Mouse (Mus musculus): ENCODE results near the gene Pak2.

Pak2 gene

GRCm38 (mm10) chr16:32078991-32079511, at the start of gene Pak2:
Gene Pak2 (minus strand): TSS chr16:32079342.
- in situ Hi-C loops (cut with MboI, MseI): loop anchor here (10.0 kb wide), 1 partner anchor 414 kb away; the partner anchor contains the start of gene Dlg1

DNA sequence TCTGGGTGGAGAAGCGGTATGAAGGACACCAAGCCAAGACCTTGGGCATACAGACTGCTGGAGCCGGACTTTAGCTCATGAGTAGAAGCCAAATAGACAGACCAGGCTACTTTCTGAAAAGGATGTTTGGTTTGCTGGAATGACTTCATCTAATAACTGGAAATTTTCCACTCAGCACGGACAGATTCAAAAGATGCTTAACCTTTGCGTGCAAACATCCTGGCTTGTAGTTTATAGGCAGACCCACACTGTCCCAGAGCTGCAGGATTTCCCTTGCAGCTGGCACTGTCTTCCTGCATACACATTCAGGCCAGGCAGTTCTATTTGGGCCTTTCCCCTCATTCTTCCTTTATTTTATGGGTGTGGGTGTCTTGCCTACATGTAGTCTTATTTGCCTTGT, 47.9 kb upstream of the Pak2 start:
- in situ Hi-C loops (cut with MboI, MseI): loop anchor here (5.0 kb wide), 1 partner anchor 40 kb away; the partner anchor contains the start of gene Nrros

GRCm38 (mm10) chr16:32125364-32125763, 46.2 kb upstream of the Pak2 start:
- in situ Hi-C loops (cut with MboI, MseI): loop anchor here (5.0 kb wide), 1 partner anchor 42 kb away; the partner anchor contains the start of gene Nrros

DNA sequence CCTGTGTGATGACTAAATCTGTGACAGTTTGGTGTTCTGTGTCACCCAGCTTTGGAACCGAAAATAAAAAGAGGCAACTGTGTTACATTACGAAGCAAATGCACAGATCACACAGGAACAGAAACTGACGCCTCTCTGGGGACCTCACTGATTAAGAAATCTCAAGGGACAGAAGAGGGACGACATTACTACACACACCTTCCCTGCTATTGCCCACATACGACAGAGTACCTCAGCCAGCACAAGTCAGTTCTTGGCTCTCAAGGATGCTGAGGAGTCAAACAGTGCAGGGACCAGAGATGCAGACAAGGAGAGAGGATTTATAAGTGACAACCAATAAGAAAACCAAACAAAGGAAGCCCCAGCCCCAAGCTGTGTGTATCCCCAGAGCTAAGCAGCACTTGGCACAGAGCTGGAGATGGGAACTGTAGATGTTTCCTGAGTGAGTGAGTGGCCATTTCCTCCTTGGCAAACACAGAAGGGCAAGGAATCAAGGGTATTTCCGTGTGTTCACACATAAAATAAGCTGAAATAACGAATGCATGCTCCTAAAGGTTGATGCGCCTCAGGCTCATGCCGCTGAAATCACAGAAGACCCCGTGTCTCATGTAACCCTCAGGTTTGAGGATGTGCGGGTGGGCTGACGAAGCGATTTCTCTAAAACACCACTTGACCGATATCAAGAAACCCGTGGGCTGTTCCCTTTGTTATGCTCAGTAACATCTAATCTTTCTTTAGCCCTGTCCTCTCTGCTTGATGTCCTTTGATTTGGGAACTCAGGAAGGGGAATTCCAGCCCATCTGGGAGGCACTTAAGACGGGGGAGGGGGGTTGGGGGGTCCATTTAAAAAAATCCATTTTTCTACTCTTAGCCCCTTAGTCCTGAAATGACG, 45.5 kb upstream of the Pak2 start:
- in situ Hi-C loops (cut with MboI, MseI): loop anchor here (5.0 kb wide), 1 partner anchor 43 kb away; the partner anchor contains the start of gene Nrros

DNA sequence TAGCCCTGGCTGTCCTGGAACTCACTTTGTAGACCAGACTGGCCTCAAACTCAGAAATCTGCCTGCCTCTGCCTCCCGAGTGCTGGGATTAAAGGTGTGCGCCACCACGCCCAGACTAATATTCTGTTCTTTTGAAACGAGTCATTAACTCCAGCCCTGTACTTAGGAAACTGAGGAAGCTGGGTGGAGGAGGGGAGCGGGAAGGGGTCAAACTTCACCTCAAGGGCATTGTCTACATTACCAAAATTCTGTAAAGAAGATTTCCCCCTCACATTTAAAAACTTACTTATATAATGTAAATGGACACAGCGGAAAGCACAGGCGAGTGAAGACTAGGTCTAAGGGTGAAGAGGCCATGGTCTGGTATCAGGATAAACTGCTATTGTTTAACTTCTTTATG, 44.9 kb upstream of the Pak2 start:
- in situ Hi-C loops (cut with MboI, MseI): no loop called here

DNA sequence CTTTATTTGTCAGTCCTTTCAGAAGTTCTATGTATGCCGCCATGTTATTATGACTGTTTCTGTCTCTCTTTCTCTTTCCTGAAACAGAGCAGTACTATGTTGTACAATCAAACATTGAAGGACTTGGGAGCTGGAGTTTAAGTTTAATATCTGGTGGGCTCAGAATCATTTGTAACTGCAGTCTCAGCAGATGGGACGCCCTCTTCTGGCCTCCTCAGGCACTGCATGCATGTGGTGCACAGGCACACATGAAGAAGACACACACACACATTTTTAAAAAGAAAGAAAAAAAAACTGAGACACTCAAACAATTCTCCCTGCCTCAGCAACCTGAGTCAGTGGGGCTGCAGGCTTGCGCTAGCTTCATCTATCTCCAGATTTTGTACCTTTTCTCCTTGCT, 41.3 kb upstream of the Pak2 start:
- in situ Hi-C loops (cut with MboI, MseI): no loop called here

- in situ Hi-C loops (cut with MboI, MseI): no loop called here
Observed at GRCm38 (mm10) chr16:32116186-32116585, 37.0 kb upstream of the Pak2 start.

- in situ Hi-C loops (cut with MboI, MseI): no loop called here
Observed at GRCm38 (mm10) chr16:32115781-32116180, 36.6 kb upstream of the Pak2 start.

- in situ Hi-C loops (cut with MboI, MseI): loop anchor here (5.0 kb wide), 1 partner anchor 87 kb away; no protein-coding TSS in a partner anchor
Observed at GRCm38 (mm10) chr16:32114968-32115695, 36.0 kb upstream of the Pak2 start.

DNA sequence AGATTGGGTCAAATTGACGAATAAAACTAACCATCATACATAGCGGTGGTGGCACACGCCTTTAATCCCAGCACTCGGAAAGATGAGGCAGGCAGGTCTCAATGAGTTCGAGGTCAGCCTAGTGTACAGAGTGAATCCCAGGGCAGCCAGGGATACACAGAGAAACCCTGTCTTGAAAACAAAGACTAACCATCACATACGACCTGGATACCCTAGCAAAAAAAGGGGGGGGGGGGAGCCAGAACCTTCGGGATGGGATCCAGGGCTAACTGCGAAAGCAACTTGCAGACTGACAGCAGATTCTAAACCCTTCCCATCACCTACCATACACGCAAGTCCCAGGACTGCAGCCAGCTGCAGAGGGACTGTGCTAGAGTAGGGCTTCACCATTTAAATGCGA, 35.3 kb upstream of the Pak2 start:
- in situ Hi-C loops (cut with MboI, MseI): loop anchor here (5.0 kb wide), 1 partner anchor 88 kb away; no protein-coding TSS in a partner anchor

GRCm38 (mm10) chr16:32113541-32114218, 34.5 kb upstream of the Pak2 start:
- in situ Hi-C loops (cut with MboI, MseI): loop anchor here (5.0 kb wide), 1 partner anchor 89 kb away; no protein-coding TSS in a partner anchor

GRCm38 (mm10) chr16:32110951-32111699, 32.0 kb upstream of the Pak2 start:
- in situ Hi-C loops (cut with MboI, MseI): loop anchor here (5.0 kb wide), 1 partner anchor 91 kb away; no protein-coding TSS in a partner anchor

GRCm38 (mm10) chr16:32108578-32108977, 29.4 kb upstream of the Pak2 start:
- in situ Hi-C loops (cut with MboI, MseI): no loop called here

DNA sequence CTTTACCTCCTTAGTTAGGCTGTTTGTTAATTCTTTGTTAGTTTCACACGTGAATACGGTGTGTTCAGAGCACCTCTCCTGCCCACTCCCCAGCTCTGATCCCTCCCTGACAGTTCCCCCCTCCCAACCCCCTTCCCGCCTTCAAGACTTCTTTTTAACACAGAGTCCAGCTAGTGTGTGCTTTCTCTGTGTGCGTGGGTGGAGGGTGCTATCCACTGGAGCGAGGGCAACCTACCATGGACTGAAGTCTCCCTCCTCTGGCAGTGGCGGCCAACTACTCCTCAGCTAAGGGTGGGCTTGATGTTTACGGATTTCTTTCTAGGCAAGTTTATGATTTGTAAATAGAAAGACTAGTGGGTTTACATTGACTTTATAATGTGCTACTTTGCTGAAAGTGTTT, 29.0 kb upstream of the Pak2 start:
- in situ Hi-C loops (cut with MboI, MseI): no loop called here

DNA sequence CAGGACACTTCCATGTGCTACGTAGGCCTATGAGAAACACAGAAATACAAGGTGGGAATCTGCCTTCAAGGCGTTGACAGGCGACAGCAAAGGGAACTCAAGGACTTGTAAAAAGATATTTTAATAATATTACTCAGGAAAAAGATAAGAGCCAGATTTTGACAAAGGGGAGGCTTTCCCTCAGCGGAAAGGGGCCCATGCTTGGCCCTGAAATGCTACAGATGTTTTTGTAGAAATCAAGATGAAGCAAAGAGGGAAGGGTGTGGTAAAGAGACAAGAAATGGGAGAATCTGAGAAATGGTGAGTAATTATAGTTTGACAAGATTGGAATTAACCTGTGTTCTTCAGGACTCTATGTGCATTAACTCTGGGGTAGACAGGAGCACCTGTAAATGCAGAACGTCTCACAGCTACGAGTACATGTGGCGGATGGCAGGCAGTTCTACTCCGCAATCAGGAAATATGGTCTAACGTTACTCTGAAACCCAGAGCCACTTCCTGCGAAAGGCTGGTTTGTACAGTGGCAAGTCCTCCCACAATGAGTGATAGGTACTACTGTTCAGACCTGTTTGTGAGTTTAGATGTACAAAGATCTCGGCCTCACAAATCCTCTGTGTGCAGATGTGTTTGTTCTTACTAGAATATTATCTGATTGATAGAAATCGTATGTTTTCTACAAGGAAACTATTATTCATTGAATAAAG, 28.4 kb upstream of the Pak2 start:
- in situ Hi-C loops (cut with MboI, MseI): no loop called here

- in situ Hi-C loops (cut with MboI, MseI): no loop called here
Observed at GRCm38 (mm10) chr16:32105698-32106097, 26.6 kb upstream of the Pak2 start.

DNA sequence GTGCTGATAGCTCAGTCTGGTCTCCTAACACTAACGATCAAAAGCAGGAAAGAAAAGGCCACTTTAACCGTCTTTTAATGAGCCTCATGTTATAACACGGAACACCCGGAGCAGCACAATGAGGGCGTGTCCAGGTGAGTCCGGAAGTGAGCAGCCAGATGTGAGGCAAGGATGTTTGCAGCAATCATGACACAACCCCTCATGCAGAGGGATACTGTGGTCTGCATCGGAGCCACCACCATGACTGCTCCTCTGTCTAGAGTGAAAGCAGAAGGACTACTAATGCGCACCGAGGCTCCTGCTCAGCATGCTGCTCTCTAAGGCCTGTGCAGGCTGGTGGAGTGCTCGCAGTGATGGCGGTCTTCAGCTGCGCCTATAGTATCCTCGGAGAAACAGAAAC, 23.2 kb upstream of the Pak2 start:
- in situ Hi-C loops (cut with MboI, MseI): no loop called here

GRCm38 (mm10) chr16:32099638-32100150, 20.6 kb upstream of the Pak2 start, which contains the start of the genes Pigx and Cep19:
Gene Pigx (minus strand): TSS chr16:32099740.
Gene Cep19 (plus strand): TSS chr16:32099800.
- in situ Hi-C loops (cut with MboI, MseI): no loop called here

DNA sequence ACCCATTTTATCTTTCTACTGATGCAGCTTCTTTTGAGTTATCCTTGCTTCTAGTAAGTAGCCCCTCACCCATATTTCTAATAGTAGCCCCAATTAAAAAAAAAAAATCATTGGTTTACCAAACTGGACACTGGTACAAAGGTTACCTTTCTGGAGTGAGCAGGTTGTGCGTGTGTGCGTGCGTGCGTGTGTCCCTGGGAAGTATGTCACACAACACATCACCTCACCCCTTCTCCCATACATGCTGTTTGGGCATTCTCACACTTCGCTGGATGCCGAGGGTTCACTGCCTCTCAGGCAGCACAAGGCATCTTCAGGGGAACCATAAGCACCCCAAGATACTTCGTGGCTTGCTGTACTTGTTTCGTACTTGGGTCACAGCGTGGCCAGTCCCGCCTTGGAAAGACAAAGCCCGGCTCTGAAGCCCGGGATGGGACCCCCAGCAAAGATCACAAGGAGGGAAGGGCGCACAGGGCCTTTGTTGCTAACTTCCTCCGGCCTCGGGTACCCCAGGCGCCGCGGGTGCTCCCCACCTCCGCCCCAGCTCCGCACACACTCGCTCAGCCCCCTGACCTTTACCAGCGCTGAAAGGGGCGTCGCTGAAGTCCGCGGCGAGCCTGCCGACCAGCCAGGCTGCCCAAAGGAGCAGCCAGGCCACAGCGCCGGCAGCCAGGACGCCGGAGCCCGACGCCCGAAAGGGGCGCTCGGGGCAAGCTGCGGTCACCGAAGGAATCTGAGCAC, 19.9 kb upstream of the Pak2 start:
- in situ Hi-C loops (cut with MboI, MseI): no loop called here
